Mouse (Mus musculus) right cerebral cortex, adult 18-20 months (tissue): ENCODE results near the gene Papss2.
A peak's percentile ranks its signal among the peaks of the same experiment; 100 is the strongest.
"Not testable (repeated sequence)": the region's sequence is repeated elsewhere in the genome, so short reads cannot be mapped to it uniquely, and the experiment has no call there.

Experiments used
- DNase-seq: peaks from one replicate; pipeline ENCODE4 v3.0.0; 2022; ENCODE audit warnings: mixed read lengths

Gene Papss2

GRCm38 (mm10) chr19:32641995-32642394 lies 46.4 kb downstream of the Papss2 start:
- no peak for DNase-seq

- no peak for DNase-seq
Observed at GRCm38 (mm10) chr19:32643642-32644041, 48.1 kb downstream of the Papss2 start.

DNA sequence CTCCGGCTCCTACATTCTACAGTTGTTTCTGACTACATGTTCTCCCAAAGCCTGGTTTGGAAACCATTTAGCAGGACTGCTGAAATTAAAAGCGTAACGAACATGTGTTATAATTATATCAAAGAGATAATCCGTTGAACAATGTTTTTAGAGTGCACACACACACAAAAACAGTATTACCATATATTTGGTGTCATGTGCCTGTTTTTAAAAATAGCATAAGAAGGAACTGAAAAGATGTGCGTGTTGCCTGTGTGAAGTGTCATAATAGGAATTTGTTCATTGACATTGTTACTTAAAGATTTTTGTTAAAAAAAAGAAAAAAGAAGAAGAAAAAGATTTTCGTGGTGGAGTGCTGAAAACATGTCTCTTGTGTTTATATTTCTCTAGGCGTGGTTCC lies 50.3 kb downstream of the Papss2 start:
- DNase-seq: no peak

- DNase-seq: no peak
Observed at GRCm38 (mm10) chr19:32646382-32646781, 50.8 kb downstream of the Papss2 start.

DNA sequence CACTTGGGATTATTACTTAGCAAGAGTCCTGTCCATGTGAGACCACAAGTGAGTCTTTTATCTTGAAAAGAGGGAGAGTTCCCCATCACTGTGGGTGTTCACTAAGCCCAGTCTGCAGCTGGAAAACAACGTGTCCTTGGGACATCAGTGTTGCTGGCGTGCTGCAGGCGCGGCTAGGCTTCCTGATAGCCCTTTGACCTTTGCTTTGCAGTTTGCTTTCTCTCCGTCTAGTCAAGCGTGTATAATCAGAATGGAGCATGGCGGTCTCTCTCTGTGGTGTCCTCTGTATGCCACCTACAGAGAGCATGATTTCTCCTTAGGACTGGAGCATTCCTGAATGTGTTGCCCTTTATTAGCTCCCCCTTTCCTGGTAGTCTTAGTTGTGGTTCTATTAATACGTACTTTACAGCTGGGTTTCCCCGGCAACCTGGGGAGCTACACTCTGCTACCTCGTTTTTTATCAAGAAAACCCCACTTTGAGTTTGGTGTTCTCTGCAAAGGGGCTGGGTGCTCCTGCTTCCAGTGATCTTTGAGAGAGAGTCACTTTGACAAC lies 52.5 kb downstream of the Papss2 start:
- DNase-seq: no peak

DNA sequence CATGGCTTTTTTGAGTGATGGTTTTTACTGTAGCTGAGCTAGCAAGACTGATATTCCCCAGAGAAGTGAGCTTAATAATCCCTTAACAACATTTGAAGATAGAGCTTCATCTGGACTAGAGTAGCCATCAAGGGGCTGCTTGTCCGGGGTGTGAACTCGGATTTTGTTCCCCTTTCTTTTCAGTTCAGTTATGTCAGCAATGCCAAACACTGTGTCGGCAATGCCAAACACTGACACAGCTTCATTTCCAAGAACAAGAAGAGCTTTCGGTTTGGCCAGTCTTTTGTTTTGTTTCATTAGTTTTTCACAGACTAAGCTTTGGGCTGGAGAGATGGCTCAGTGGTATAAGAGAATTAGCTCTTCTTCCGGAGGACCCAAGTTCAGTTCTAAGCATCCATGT lies 55.5 kb downstream of the Papss2 start:
- no peak for DNase-seq

DNA sequence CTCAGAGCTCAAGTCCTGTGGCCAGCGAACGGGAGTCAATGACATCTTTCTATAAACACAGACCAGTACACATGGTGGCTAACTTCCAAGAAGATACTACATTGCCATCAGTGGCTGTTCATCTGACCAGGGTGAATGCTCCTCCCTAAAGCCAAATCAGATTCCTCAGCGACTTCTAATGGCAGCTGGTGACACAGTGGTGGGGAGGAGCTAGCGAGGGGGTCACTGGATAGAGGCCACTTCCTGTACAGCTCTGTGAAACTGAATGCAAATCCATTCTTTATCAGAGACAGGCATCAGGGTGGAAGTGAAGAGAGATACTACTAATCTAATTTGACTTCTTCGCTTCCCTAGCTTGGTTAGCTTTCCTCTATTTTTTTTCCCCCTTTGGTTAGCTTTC lies 57.5 kb downstream of the Papss2 start:
- no peak for DNase-seq

DNA sequence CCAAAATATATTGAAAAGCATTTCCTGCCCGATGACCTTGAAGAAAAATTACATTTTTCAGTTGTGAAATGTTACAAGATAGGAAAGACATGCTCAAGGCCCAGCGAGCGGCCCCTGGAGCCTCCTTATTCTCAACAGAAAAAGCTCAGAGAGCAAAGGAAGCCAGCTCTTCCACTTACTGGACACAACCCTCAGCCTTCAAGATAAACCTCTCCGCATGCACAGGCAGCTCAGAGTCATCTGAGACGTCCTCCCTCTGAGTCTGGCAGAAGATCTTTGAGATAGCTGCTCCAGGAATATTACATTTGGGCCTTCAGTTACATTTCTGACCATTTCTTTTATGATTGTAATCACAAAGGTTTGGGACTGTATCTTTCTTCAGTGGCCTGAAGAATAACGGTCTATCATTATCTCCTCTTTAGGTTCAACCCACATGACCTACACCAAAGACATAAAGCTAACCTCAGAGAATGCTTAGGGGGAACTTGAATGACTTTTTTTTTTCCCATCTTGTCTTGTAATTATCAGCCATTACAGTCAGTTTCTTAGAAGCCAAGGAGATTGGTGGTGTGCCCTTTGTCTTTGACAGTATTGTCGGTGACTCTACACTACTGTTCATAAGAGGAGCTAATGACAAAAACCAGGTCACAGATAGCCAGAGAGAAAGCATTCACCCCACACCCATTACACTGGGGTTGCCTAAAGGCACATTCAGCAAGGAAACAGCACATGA lies 58.2 kb downstream of the Papss2 start:
- no peak for DNase-seq

DNA sequence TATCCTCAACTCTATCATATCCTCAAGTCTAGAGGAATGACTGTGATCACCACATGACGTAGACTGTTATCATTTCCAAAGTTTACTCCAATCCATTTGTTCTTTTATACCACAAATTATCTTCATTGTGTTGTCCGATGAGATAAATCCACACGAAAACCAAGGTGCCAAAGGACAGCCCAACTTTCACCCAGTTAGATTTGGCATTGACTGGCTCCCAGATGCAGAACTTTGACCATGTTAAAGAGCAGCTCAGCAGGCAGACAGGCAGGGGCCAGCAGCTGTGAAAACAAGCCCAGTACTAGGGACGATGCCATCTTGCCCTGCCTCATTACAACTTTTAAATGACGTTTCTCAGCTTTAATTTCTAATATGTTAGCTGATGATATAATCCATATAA lies 63.8 kb downstream of the Papss2 start:
- DNase-seq: no peak

GRCm38 (mm10) chr19:32662936-32663335 lies 67.3 kb downstream of the Papss2 start:
- DNase-seq: no peak

DNA sequence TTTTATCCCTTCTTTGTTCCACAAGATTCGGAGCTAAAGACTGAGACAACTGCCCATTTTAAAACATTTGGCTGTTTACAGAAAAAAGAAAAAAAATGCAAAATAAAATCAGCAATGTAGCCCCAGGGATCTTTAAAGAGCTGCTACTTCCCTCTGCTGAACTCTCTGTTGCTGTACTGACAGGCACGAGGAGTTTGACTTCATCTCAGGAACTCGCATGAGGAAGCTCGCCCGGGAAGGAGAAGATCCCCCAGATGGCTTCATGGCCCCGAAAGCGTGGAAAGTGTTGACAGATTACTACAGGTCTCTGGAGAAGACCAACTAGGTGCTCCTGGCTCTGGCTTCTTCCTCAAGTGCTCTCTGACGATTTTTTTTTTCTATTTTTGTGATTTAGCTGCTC lies 69.7 kb downstream of the Papss2 start:
- no peak for DNase-seq

GRCm38 (mm10) chr19:32667830-32668229 lies 72.2 kb downstream of the Papss2 start:
- DNase-seq: not testable (repeated sequence)

DNA sequence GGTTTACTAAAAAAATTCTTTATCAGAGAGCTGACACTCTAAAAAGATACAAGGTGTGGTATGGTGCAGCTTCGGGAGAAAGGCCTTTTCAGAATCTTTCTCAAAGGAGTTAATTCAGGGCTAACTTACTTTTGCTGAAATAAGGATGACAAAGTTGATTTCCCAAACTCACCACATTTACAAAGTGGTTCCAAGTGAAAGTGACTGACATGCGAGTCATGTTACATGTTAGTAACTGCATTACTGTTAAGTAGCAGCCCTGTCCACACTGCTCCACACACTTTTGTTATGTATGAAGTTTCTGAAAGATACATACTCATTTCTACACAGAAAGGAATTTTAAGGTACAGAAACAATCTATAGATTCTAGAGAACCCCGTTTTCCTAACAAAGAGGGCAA lies 80.2 kb downstream of the Papss2 start:
- no peak for DNase-seq

GRCm38 (mm10) chr19:32680894-32681293 lies 85.3 kb downstream of the Papss2 start:
- DNase-seq: no peak

GRCm38 (mm10) chr19:32683081-32683480 lies 87.5 kb downstream of the Papss2 start:
- no peak for DNase-seq

DNA sequence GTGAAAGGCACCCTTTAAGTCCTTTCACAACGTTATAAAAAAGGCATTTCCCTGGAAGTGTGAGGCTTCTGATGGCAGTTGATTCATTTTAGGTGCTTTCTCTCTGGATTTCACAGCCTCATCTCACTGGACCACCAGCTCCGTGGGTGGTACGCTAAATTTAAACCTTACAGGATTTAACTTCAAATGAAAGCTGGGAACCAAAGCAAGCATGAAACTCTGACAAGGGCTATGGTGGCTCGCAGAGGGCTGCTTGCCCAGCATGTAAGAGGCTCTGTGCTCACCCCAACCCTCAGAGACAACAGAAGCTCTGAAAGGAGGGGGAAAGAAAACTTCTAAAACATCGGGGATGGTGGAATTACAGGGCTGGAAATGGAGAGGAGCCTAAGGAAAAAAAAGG lies 92.1 kb downstream of the Papss2 start:
- peak; percentile 11 for DNase-seq

DNA sequence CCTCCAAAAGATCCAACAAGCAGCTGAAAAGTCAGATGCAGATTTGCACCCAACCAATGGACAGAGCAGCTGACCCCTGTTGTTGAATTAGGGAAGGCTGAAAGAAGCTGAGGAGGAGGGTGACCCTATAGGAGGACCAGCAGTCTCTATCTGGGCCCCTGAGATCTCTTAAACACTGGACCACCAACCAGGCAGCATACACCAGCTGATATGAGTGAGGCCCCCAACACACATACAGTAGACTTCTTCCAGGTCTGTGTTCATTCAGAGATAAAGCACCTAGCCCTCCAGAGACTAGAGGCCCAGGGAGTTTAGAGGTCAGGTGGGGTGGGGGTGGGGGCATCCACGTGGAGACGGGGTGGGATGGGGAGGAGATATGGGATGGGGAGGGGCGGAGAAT lies 92.6 kb downstream of the Papss2 start:
- DNase-seq: not testable (repeated sequence)

DNA sequence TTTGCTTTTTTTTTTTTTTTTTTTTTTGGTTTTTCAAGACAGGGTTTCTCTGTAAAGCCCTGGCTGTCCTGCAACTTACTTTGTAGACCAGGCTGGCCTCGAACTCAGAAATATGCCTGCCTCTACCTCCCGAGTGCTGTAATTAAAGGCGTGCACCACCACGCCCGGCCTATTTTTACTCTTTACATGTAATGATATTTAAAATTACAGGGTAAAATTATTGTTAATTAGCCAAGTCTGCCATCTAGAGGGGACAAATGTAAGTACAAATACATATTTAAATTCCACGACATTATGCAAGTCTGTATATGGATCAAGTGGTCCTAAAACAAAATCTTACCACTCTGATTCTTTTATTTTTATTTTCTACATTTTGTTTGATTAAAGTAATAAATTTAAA lies 94.1 kb downstream of the Papss2 start:
- no peak for DNase-seq

- no peak for DNase-seq
Observed at GRCm38 (mm10) chr19:32696674-32697073, 101.1 kb downstream of the Papss2 start.

DNA sequence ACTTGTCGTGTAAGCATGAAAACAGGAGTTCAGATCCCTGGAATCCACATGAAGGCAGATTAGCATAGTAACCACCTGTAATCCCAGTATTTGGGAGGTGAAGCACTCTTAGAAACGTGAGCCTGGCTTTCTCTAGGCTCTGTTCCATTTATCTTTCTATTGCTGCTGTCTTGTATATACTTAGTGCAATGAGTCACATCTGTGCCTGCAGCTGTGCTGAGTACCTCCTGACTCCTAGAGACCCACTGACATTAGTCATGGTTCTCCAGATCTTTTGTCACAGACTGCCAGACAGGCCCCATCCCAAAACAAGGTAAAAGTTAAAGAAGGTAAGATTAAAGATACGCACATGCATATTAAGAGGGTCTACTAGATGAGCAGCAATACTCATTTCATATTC lies 106.6 kb downstream of the Papss2 start:
- DNase-seq: no peak

DNA sequence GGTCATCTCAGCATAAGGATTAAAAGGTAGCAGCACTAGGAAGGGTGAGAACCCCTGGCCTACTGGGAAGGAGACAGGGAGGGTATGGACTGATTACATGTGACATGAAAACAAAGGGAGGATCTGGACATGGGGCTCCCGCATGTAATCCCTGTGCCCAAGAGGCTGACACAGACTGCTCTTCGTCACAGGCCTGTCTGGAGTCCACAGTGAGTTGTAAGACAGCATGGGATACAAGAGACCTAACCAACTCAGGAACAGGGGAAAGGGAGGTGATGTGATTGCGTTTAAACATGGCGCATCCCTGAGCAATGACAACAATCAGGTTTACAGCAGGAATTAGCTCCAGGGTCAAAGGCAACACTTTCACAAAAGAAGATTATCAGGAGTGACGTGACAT lies 113.4 kb downstream of the Papss2 start:
- no peak for DNase-seq

- no peak for DNase-seq
Observed at GRCm38 (mm10) chr19:32710288-32710687, 114.7 kb downstream of the Papss2 start.

DNA sequence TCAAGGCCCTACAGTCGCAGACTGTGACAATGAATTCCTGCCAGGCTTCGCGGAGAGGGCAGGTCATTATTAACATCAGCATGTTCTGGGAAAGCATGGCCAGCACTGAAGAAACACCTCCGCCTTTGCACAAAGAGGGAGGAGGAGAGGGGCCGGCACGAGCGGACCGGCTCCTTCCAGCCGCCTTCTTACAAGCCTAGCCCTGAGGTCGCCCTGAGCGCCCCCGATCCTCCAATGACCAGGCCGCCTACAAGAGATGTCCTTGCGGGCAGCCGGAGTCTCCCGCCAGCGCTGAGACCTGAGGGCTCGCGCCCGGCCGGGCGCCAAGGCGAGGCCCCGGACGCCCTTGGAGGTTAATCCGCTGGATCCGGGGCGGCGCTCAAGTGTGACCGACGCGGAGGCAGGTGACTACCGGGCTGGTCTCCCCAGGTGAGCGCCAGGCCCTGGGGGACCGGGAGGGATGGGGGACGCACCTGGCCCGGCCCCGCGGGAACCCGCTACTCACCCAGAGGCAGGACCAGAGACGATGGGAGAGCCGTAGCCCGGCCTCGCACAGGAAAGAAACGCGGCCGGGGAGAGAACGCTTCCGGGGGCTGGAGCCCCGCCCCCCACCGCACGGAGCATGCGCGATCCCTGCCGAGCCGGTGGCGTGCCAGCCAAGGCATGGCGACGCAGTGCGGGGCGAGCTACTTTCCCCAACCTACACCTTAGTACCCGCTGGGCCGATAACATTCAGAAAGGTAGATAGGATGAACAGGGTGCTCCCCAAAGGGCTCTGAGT lies 116.4 kb downstream of the Papss2 start:
- DNase-seq: peak; percentile 91

DNA sequence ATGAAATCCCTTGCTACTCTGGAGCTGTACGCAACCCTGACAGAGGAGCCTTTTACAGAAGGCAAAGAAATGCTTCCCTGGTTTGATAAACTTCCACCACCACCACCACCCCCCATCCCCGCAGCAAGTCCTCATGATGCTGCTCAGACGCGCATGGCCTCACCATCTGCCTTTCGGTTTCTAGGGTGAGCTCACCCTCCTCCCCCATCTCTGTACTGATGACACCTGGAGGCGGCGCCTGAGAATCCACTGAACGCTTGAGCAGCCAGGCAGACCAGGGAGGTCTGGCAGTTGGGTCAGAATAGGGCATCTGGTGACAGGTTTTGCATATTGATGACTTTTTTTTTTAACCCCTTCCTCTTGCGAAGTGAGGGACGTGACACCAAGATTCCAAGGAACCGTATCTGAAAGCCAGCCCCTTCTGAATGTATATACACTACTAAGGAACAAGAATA lies 117.0 kb downstream of the Papss2 start:
- peak; percentile 86 for DNase-seq
